In the genomic region with DNA sequence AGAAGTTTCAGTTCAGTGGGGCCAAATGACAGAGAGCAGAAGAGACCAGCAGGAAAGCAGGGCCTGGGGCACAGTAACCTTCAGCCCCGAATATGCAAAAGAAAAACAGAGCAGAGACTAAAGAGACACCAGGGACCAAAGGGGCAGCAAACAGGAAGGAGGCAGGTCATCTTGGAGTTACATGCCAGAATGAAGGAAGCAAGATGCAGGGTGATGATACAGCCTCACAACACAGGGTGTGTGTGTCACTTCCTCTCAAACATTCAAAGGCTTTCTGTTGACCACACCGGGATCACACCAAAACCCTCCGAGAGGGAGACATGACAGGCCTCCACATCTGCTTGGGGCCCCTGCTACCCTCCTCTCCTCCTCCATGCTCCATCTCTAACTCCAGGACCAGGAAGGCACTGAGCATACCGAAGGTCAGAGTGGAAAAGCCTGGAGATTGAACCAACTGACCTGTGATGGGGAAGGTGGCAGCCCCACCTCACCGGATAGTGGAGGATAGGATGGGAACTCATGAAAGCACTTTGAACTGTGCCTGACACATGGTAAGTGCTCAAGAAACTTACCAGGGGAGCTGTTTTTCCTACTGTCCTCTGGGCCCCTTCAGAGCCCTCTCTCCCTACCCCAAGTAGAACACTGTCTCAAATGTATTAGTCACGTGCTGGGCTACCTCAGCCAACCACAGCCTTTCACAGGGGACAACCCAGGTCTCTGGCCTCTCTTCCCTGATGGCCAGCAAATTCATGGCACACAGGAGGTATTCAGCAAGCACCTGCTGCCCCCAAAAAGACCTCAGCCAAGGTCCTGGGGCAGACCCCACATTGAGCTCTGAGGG, we compare ENCODE assay signal across 8 mouse cellular contexts. TPM values are rescaled to one million over a fixed set of nuclear protein-coding genes. Genes with fewer than 3 reads are reported as not detected.
DNase-seq lines count a peak whose midpoint lies in the region; ATAC-seq lines count a peak whose summit lies in the region.

No protein-coding gene starts in this region.

- peaks cover 48% of the 10 kb centered on the region for H3K4me1 ChIP-seq in kidney, embryonic 14.5 days (ENCODE audit: control insufficient read depth, insufficient read depth, low read length)
- H3K4me1 ChIP-seq in hindbrain, embryonic 12.5 days = peaks cover 40% of the 10 kb centered on the region
- peaks cover 35% of the 10 kb centered on the region for H3K4me1 ChIP-seq in midbrain, embryonic 16.5 days (ENCODE audit: control insufficient read depth, insufficient read depth, low read length)

- H3K36me3 ChIP-seq in kidney, embryonic 14.5 days (ENCODE audit: control insufficient read depth, insufficient read depth, low read length) = peaks cover 7% of the 10 kb centered on the region; the same call in 1 of the 2 replicates
- H3K36me3 ChIP-seq in hindbrain, embryonic 12.5 days = no peaks in the 10 kb centered on the region; the same call in 1 of the 2 replicates
- no peaks in the 10 kb centered on the region for H3K36me3 ChIP-seq in midbrain, embryonic 16.5 days (ENCODE audit: control insufficient read depth, insufficient read depth, low read length)

- H3K9me3 ChIP-seq in kidney, embryonic 14.5 days (ENCODE audit: control insufficient read depth, low read length) = no peaks in the 10 kb centered on the region
- no peaks in the 10 kb centered on the region for H3K9me3 ChIP-seq in hindbrain, embryonic 12.5 days (replicated peaks)
- no peaks in the 10 kb centered on the region for H3K9me3 ChIP-seq in midbrain, embryonic 16.5 days (replicated peaks; ENCODE audit: control insufficient read depth, low read length, poor library complexity, severe bottlenecking)

- peak overlapping the region; percentile 30; the same call in 1 of the 2 replicates for H3K27ac ChIP-seq in kidney, embryonic 14.5 days (ENCODE audit: low read depth, low read length)
- no peak overlapping the region for H3K27ac ChIP-seq in hindbrain, embryonic 12.5 days
- no peak overlapping the region for H3K27ac ChIP-seq in midbrain, embryonic 16.5 days (ENCODE audit: low read length)

- no peak overlapping the region for H3K4me2 ChIP-seq in kidney, embryonic 14.5 days (replicated peaks; ENCODE audit: low read depth, low read length)
- peak overlapping the region; percentile 83; the same call in 1 of the 2 replicates for H3K4me2 ChIP-seq in hindbrain, embryonic 12.5 days (replicated peaks)
- H3K4me2 ChIP-seq in midbrain, embryonic 16.5 days (ENCODE audit: low read length) = peak overlapping the region; percentile 89

- WGBS in kidney, embryonic 14.5 days = 47% methylated on average over 6 of the region's 6 CpGs
- WGBS in hindbrain, embryonic 12.5 days = 63% methylated on average over 6 of the region's 6 CpGs
- 79% methylated on average over 6 of the region's 6 CpGs for WGBS in midbrain, embryonic 16.5 days

- no peak overlapping the region for H3K4me3 ChIP-seq in kidney, embryonic 14.5 days (ENCODE audit: low read length)
- H3K4me3 ChIP-seq in hindbrain, embryonic 12.5 days = no peak overlapping the region
- no peak overlapping the region for H3K4me3 ChIP-seq in midbrain, embryonic 16.5 days (ENCODE audit: low read depth, low read length)

- H3K9ac ChIP-seq in kidney, embryonic 14.5 days (ENCODE audit: low read depth, low read length) = peak overlapping the region; percentile 20; the same call in 1 of the 2 replicates
- H3K9ac ChIP-seq in hindbrain, embryonic 12.5 days = 0 out of 2 replicates have a peak overlapping the region, but pooled peaks have one; percentile 32
- peak overlapping the region; percentile 56 for H3K9ac ChIP-seq in midbrain, embryonic 16.5 days (ENCODE audit: low read depth, low read length)

- no peaks in the 10 kb centered on the region for H3K27me3 ChIP-seq in kidney, embryonic 14.5 days (ENCODE audit: control insufficient read depth, insufficient read depth, low read length)
- peaks cover 10% of the 10 kb centered on the region; the same call in 1 of the 2 replicates for H3K27me3 ChIP-seq in hindbrain, embryonic 12.5 days
- no peaks in the 10 kb centered on the region for H3K27me3 ChIP-seq in midbrain, embryonic 16.5 days (ENCODE audit: control insufficient read depth, insufficient read depth, low read depth, low read length)

- ATAC-seq in kidney, embryonic 14.5 days (ENCODE audit: low FRiP score, low TSS enrichment) = no peak
- no peak for ATAC-seq in hindbrain, embryonic 12.5 days (ENCODE audit: low FRiP score)
- no peak for ATAC-seq in midbrain, embryonic 16.5 days

- DNase-seq in kidney, adult 9 months = no peak
- peak; percentile 10 for DNase-seq in T-cell, adult 2 months (ENCODE audit: low spot score)
- no peak for DNase-seq in urinary bladder, postnatal 4 days (ENCODE audit: low spot score in 2 of 2)
- no peak for DNase-seq in layer of hippocampus, adult 9-10 months (ENCODE audit: low spot score)
- no peak for DNase-seq in ovary, adult 18-20 months (ENCODE audit: low spot score)

RNA-seq across cellular contexts. Expression of gene Tmem184b, which starts 3.0 kb away (rescaled TPM):
- polyA plus RNA-seq in kidney, embryonic 14.5 days (2014; fragmentation: Nextera tagmentation; extraction: Ambion mirVana) = 45.8 and 63.1 TPM in 2 replicates
- 46.2 and 52.0 TPM in 2 replicates for polyA plus RNA-seq in hindbrain, embryonic 12.5 days (2016; fragmentation: Nextera tagmentation; extraction: Ambion mirVana)
- polyA plus RNA-seq in midbrain, embryonic 16.5 days (2015; fragmentation: Nextera tagmentation; extraction: Ambion mirVana) = 42.5 and 43.2 TPM in 2 replicates

RNA-seq across cellular contexts. Expression of gene Maff, which starts 53.9 kb away (rescaled TPM):
- polyA plus RNA-seq in kidney, embryonic 14.5 days (2014; fragmentation: Nextera tagmentation; extraction: Ambion mirVana) = 3.4 and 3.6 TPM in 2 replicates
- polyA plus RNA-seq in hindbrain, embryonic 12.5 days (2016; fragmentation: Nextera tagmentation; extraction: Ambion mirVana) = 1.4 and 1.5 TPM in 2 replicates
- 0.85 and 0.86 TPM in 2 replicates for polyA plus RNA-seq in midbrain, embryonic 16.5 days (2015; fragmentation: Nextera tagmentation; extraction: Ambion mirVana)

RNA-seq across cellular contexts. Expression of gene Csnk1e, which starts 55.0 kb away (rescaled TPM):
- polyA plus RNA-seq in kidney, embryonic 14.5 days (2014; fragmentation: Nextera tagmentation; extraction: Ambion mirVana) = 88.8 and 107 TPM in 2 replicates
- 280 and 284 TPM in 2 replicates for polyA plus RNA-seq in hindbrain, embryonic 12.5 days (2016; fragmentation: Nextera tagmentation; extraction: Ambion mirVana)
- polyA plus RNA-seq in midbrain, embryonic 16.5 days (2015; fragmentation: Nextera tagmentation; extraction: Ambion mirVana) = 193 and 218 TPM in 2 replicates
